Mouse (Mus musculus): Measurements from ENCODE around the gene Kif6.
A peak's percentile ranks its signal among the peaks of the same experiment; 100 is the strongest.

Gene Kif6

DNA sequence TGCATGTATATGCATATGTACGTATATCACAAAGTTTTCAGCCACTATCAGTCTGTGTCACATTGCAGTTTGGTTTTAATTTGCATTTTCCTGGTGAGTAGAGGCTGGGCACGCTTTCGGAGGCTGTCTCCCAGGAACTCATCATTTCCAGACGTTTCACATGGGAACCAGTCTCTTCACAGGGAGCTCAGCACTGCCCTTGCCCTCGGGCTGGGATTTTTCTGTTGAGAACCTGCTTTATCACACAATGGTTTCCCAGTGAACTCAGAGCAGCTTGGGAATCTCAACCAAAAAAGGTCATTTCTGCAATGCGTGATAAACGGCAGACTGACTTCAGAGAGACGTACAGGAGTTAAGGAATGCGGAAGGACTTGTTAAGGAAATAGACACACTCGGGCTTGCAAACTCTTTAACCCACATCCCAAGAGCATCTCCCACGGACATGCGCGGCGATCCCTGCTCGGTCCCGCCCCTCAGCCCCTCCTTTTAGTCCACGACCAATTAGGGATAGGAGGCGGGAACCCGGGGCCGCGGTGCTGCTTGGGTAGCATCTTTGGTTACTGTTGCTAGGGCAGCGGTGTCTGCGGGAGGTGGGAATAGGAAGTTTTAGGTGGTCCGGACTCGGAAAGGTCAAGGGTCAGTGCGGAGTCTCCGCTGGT is at the start of gene Kif6:
Gene Kif6 (plus strand): TSS at position 560 of the 659 bp plus-strand sequence.
- peak; percentile 23 for DNase-seq (ENCODE audit: low read depth)

DNA sequence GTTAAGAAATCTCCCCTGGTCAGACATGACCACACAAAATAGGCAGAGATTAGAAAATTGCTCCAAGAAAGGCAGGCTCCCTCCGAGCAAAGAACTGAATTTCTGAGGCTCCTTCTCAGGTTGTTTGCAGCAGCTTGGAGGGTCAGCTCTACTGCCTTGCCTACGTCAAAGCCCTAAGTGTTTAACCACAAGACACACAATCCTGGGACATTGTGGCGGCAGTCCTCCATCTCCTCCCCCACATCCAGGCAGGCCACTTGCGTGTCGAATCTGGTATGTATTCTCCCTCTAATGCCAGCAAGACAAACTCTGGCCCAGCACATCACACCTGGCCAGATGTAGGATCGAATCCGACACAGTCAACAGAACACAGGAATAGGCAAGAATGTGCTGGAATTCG is 46.2 kb upstream of the Kif6 start:
- no peak for DNase-seq (ENCODE audit: low read depth)

DNA sequence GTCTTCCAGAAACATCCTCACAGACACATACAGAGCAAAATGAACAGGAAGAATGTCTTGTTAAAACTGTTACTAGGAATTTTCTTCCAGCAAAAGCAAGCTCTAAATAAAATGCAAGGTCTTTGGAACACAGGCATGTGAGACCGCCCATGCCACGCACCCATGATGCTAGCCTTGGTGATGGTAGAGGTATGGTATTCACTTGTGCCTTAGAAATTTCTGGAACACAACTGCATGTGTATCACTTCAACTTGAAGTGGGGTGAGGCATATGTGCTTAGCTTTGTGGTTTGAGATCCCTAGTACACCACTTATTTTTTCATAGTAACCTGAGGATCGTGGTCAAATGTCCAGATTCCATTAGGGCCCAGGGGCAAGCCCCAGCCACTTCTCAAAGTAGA is 37.6 kb upstream of the Kif6 start:
- no peak for DNase-seq (ENCODE audit: low read depth)

DNA sequence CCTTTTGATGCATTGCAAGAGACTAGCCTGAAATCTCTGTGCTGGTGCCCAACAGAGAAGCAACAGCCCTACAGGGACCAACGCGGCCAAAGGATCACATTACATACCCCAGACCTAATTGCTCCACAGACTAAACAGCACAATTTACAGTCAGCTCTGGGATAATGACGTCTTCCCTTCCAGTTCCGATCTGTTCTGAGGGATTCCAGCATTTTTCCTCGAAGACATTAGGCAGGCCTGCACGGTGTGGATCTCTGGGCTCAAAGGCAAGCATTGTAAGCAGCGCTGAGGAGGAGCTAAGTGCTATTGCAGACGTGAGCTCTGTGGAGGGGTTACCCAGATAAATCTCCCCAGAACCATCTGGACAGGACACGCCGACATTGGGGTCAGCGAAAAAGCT is 32.5 kb upstream of the Kif6 start:
- DNase-seq (ENCODE audit: low read depth): no peak

DNA sequence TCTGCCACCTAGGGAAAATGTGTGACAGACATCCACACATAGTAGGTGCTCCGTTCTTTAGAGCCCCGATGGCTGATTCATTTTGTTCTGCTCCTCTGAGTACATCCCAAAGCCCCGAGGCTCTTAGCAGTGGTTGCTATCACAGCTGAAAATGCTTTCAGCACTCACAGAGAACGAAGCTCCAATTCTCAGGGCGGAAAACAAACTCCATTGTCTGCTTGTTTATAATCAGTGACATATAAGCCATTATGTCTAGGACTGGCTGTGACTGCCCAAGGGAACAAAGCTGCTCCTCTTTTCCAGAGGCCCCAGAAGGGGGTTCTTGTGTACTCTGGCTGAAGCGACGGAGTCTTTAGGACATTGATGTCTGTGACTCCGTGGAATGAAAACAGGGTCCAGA is 24.9 kb upstream of the Kif6 start:
- DNase-seq (ENCODE audit: low read depth): no peak

DNA sequence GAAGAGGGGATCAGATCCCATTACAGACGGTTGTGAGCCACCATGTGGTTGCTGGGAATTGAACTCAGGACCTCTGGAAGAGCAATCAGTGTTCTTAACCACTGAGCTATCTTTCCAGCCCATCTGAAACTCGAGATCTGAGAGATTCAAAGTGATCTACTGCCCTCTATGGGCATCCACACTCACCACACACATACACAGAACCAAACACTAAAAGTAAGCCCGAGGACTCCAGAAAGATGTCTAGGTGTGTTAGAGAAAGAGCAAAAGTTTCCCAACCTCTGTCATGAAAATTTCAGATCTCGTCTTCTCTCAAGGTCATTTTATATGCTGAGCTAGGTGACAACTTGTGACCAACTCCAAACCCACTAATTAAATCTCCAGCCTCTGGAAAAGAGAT is 9.5 kb upstream of the Kif6 start:
- no peak for DNase-seq (ENCODE audit: low read depth)

DNA sequence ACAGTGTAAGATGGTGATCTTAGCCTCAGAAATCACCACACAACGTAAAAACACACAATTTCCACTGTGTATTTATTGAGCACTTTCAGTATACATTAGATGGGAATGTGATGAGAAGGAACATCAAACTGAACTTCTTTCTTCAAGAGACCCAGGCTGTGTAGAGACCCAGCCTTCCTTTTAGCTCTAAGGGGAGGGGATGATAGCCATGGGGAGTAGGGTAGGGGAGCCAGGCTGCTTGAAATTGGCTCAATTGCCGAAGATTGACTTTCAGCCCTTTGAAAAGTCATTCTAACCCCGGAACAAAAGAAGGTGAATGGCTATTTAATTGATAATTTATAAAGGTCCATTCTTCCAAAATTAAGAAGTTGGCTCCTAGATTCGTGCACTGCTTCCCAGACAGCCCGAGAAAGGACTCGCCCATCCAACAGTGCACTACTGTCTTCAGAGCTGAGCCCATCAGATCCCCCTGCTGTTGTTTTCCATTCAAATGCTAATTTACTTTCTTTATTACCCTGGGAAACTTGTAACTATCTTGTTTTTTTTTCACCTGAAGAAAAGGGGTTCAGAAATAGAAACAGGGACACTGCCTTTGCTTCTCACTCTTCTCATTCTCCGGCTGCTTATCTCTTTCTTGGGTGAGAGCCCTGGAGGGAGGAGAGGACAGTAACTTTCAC is 7.4 kb upstream of the Kif6 start:
- no peak for DNase-seq (ENCODE audit: low read depth)

DNA sequence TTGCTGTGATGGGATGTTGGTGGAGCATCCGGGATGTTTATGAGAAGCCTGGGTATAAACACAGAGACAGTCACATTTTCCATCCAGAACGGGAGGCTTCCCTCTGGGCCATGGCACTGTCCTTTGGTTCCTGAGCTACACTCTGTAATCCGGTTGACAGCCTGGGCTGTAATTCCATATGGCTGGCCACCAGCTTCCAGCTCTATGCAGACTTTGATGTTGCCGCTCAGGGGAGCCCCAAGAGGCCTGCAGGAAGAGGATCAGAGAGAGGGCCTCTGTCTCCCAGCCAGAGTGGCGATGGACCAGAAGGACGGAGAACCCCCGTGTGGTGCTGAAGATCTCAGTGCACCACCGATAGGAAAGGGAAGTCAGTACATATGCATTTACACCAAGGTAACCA is 4.6 kb upstream of the Kif6 start:
- DNase-seq (ENCODE audit: low read depth): no peak

DNA sequence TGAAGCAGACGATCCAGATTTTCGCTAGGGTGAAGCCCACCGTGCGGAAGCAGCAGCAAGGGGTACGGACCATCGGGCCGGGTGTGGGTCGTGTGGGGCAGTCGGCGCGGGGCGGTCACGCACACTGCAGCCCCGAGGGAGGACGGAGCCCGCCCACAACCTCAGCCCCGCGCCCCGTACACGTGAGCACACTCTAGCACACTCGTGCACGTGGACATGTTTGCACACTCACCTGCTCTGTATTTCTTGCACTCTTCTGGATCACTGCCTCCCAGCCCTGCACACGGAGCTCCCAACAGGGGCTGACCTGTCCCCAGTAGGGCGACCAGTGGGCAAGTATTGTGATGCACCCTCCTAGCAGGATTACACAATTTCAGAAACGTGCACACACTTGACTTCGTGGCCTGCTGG is 310 bp downstream of the Kif6 start:
- no peak for DNase-seq (ENCODE audit: low read depth)

DNA sequence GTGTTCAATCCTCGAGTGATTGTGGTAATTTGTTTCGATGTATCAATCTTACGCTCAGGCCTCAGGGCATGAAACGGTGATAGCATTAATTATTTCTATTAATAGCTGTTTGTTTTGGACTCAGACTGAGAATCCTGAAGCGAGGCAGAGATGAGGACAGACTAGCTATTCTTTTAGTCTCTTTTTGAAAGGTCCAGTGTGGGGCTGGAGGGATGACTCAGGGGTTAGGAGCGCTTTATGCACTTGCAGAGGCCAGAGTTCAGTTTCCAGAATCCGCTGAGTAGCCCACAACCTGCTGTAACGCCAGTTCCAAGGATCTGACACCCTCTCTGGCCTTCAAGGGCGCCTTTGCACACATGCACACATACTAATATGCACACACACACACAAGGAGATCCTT is 9.6 kb downstream of the Kif6 start:
- no peak for DNase-seq (ENCODE audit: low read depth)

DNA sequence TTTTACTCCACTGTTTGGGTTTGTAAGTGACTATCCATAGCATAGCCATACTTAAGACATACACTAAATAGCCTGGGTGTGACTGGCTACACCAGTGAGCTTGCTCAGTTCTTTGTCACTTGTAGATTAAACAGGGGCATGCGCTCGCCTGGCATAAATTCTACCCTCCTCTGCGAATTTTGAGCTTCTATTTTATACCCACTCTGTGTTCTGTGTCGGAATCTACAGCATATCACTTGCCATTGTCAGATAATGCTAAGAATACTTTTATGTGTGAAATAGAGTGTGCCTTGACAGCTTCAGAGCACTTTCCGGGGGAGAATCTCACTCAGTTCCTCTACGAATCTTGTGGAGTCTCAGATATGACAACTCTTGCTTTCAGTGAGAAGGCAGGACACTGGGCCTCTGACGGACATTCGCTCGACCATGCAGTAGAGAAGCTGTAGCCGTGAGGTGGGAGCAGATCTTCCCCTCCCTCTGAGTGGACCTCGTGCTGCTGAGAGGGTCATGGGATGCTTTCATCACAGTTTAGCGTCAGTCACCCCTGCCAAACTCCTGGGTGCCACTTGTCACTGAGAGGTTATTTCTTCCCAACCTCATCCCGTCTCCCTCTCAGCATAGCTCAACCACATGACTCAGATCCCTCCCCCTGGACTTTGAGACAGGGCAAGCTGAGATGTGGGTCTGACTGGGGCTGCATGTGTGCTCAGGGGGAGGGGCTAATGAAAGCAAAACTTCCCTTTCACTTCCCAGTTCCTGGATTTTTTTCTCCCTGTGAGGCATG is 12.3 kb downstream of the Kif6 start:
- no peak for DNase-seq (ENCODE audit: low read depth)

DNA sequence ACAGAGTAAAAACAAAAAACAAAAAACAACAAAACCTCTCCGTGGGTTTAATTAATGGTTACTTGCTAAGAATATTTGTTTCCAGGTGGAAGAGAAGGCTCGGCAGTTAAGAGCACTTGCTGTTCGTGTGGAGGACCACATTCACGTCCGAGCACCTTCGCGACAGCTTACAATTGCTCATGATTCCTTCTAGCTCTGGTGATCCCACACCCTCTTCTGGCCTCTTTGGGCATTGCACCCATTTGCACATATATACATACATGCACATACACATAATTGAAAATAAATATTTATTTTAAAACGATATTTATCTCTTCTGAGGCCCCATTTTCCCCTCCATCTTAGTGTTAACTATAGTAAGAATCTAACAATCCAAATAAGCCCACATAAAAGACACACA is 13.9 kb downstream of the Kif6 start:
- DNase-seq (ENCODE audit: low read depth): no peak

DNA sequence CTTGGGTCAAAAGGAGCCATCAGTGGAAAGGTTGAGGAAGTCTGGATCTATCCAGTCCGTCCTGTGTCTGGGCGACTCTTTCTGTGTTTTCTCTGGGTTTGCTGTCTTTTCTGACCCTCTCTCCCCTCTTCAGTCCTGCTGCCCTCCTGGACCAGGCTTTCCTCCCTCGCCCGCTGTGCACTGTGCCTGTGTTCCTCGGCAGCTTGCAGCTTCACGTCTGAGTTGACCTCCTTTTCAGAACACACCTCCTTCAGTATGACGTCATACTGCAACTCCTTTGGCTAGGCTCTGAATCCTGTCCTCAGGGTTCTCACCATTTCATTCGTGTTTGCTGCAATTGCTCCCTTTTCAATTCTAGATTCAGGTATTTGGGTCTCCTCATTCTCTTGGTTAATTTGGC is 18.1 kb downstream of the Kif6 start:
- DNase-seq (ENCODE audit: low read depth): no peak

DNA sequence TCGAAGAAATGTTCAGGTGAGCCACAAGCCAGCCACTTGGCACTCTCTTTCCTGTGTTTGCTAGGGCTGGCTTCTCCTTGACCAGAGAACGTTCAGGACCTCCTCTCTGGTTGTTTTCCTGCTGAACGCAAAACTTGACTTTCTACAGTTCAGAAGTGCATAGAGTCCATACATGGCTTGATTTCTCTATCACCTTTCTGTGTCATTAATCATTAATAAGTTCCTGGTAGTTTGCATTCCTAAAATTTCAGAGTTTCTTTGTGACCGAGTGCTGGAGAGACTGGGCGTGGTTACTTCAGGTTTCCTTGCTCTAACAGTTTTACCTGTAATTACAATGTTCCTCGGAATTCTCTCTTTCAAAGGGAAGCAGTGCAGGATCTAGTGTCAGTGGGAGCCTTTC is 27.0 kb downstream of the Kif6 start:
- no peak for DNase-seq (ENCODE audit: low read depth)

DNA sequence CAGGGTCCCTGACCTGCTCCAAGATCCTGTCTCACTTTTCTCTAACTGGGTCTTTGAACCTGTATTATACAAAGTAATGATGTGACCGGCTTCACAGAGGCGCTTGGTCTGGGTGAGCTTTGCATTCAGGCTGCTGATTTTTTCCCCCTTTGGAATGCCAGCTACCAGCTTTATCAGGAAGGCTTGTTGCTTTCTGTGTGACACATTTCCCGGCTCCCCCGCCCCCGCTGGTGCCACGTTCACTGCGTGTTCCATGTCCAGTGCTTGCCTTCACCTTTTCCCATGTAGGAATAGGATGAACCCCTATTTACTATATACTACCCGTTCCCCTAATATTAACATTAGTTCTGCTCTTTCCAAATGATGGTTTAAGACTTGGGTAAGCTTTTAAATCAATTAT is 27.4 kb downstream of the Kif6 start:
- no peak for DNase-seq (ENCODE audit: low read depth)

DNA sequence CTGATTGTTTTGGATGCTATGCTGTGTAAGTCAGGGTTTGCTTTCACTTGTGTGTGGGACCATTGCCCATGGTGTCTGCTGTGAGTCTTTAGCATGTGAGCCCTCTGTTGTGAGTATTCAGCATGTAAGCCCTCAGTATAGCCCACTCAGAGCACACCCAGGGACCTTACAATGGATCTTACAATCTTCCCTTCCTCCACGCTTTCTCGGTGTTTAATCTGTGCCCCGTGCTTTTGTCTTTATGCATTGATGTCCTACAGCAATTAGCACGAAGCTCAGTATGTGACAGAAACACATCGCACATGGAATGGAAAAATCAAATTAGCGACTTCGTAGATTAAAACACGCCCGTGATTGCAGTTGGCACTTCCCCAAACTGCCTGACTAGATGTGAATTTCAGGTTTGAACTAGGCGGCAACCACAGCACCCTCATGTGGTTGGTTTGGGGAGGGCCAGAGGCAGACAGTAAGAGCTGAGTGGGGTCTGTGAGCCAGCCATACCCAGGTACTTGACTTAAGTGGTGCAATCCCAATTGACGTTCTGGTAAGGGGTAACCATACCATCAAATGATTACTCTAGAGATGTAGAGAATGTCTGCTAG is 28.1 kb downstream of the Kif6 start:
- DNase-seq (ENCODE audit: low read depth): peak; percentile 4

DNA sequence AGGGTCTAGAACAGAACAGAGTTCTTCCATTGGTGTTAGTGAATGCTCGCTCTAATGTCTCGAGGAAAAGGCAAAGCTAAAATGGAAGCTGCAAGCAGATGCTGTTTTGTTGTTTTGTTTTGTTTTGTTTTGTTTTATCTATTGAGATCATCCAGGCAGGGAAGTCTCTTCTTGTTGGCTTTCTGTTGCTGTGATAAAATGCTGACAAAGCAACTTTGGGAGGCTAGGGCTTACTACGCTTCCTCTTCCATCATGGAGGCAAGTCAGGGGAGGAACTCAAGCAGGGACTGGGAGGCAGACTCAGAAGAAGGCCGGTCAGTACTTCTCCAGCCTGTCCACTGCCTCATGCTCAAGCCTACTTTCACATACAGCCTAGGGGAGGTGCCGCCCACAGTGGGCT is 31.3 kb downstream of the Kif6 start:
- DNase-seq (ENCODE audit: low read depth): no peak

DNA sequence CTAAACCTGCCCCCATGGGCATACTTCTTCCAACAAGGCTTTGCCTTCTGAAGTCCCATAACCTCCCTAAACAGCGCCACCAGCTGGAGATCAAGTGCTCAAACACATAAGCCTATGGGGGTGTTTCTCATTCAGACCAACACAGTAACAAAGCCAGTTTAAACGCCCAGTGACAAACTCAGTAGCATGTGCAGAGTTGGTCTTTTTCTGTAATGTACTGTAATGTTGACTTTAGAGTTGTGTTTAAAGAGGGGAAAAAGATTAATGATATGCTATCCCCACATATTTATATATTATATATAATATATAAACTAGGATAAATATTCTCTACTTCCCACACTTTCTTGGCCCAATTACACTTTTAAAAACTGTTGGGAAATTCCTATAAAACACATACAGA is 34.0 kb downstream of the Kif6 start:
- no peak for DNase-seq (ENCODE audit: low read depth)

DNA sequence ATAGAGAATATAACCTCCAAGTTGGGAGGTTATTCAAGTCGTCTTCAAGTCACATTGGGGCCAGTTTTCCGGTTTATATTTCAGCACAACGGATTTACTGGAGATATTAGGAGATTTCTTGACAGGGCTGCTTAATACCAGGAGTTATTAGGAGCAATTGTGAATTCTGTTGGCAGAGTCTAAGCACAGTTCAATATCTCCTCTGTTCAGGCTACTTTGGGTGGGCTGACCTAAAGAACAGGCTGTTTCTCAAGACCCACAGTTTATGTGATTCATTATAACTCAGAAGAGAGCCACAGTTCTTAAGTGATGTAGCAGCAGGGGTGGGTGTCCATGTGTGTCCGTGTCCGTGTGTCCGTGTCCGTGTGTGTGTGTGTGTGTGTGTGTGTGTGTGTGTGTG is 34.5 kb downstream of the Kif6 start:
- no peak for DNase-seq (ENCODE audit: low read depth)

DNA sequence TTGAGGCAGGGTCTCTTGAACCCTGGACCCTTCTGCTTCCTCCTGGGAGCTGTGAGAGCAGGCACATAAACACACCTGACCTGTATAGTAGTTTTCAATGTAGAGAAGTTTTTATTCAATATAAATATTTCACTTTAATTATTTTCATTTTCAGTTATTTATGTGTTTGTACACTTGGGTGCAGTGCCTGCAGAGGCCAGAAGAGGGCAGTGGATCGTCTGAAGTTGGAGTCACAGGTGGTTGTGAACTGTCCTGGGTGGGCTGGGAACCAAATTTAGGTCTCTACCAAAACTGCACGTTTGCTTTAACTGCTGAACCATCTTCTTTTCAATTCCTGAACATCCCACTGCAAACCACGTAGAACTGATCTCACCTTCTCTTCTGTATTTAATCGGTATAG is 35.4 kb downstream of the Kif6 start:
- no peak for DNase-seq (ENCODE audit: low read depth)

DNA sequence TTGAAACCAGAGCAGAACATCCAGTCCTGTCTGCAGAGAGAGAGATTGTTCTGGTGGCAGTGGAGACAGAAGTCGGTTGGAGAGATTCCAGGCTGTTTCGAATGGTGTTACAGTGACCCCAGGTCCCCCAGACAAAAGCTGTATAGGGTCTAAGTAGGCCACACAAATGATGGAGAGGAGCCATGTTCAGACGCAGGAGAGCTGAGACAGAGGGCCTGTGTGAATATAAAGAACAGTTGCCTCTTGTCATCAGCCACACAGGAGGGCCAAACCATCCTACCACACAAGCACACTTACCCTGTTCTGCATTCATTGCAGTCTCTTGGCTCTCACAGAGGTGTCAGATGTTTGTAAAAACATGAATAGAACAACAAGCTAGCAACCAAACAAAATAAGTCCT is 37.4 kb downstream of the Kif6 start:
- DNase-seq (ENCODE audit: low read depth): no peak

DNA sequence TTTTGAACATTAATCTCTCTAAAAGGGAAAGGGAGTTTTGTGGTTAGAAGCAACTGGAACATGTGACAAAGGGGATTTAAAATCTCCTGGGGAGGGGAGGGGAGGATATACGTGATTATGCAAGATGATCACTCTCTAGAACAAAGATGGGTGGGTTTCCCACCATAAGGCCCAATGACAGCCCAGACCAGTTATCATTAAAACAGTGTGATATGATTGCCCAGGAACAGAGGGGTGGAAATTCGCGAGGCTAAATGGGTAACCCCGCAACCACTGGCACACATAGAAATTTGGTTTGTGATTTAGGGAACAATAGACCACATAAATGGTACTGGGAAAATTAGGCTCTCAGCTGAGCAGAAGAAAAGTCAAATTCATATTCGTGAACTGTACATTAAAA is 37.9 kb downstream of the Kif6 start:
- DNase-seq (ENCODE audit: low read depth): no peak

DNA sequence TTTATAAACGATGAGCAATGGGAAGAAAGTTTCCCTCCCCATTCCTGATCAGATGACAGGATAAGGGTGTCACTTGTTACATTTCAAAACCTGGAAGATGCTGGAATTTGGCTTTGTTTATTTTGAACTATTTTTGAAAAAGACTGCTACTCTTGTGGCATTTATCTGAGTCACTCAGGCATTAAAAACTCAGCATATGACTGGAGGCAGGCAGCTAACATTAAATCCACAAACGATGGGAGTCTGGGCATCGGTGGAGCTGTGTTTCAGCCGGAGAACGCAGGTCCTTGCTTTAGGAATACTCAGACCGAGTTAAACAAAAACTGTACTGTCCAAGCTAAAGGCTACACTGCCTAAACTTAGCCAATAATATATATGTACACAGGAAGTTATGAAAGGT is 46.7 kb downstream of the Kif6 start:
- no peak for DNase-seq (ENCODE audit: low read depth)

Measured in c-Kit-positive CD71-negative TER-119-negative erythroid progenitor cells, embryonic 14.5 days (primary cell).